12 mouse cellular contexts compared by ENCODE assay signal in the genomic region with DNA sequence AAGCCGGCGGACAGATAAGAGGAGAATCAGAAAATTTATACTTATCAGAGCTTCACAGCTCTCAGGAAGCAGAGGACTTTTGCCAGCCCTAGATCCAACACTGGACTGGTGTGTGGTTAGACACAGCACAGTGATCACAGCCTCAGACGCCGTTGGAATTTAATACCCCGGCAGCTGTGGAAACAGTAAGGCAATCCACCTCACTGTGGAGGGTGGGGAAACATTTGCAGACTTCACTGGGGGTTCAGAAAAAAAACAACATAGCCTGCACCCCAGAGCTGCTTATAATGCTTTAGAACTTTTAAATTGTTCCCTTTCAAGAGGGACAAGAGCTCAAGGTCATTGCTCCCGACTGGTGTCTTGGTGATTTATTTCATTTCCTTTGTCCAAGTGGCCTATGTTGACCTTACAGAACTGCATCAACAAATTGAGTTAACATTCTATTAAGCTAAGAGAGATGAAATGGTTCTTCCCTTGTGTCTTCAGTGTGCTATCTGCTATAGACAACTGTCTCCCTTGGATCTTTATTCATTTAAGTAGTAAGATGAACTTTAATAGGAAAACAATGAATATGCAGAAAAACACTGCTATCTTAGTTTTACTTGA.
DNase-seq lines count a peak whose midpoint lies in the region; ATAC-seq lines count a peak whose summit lies in the region.
"Had no signal": no experiment of that assay in that cellular context is flagged by ENCODE, and none has a peak within 500 bp of the region (broad histone marks: within the 10 kb centered on the region; RNA-seq: fewer than 3 reads in every experiment).

No protein-coding gene starts in this region.

- 44% methylated on average over 6 of the region's 6 CpGs for WGBS in heart, embryonic 14.5 days
- 55% methylated on average over 6 of the region's 6 CpGs for WGBS in embryonic facial prominence, embryonic 10.5 days
- WGBS in kidney, embryonic 16.5 days, result 10% methylated on average over 6 of the region's 6 CpGs

- no peaks in the 10 kb centered on the region for H3K9me3 ChIP-seq in heart, embryonic 14.5 days (ENCODE audit: control insufficient read depth, low read length)
- no peaks in the 10 kb centered on the region for H3K9me3 ChIP-seq in embryonic facial prominence, embryonic 10.5 days
- no peaks in the 10 kb centered on the region for H3K9me3 ChIP-seq in kidney, embryonic 16.5 days (ENCODE audit: low read length)
- H3K9me3 ChIP-seq: heart, embryonic 10.5 days; megakaryocyte, embryonic 14.5 days had no signal

- DNase-seq in heart, postnatal 14 days, result no peak
- peak; percentile 3 for DNase-seq in ES-CJ7 (ENCODE audit: low read depth, low spot score)
- DNase-seq in embryonic facial prominence, embryonic 10.5 days (ENCODE audit: low spot score), result peak; percentile 34
- DNase-seq in cerebellum, postnatal 4 days (ENCODE audit: low spot score in 2 of 2), result no peak
- DNase-seq in B cell, adult 2 months, result no peak
- no peak for DNase-seq in urinary bladder, adult 18-20 months (ENCODE audit: low spot score in 2 of 2)
- DNase-seq: liver, postnatal 0 days had no signal

- no peak overlapping the region for H3K4me2 ChIP-seq in heart, embryonic 14.5 days (ENCODE audit: low read length)
- 0 out of 2 replicates have a peak overlapping the region, but pooled peaks have one; percentile 8 for H3K4me2 ChIP-seq in kidney, embryonic 16.5 days (replicated peaks; ENCODE audit: low read depth, low read length)

- intact Hi-C loops in heart, postnatal 14 days (cut with DNase I), result no loop called here

- no peak overlapping the region for H3K27ac ChIP-seq in heart, embryonic 14.5 days (replicated peaks in 1 of 2; ENCODE audit: control insufficient read depth in 1 of 2, insufficient read depth in 1 of 2, low read depth in 2 of 2, low read length in 2 of 2)
- H3K27ac ChIP-seq in embryonic facial prominence, embryonic 10.5 days (replicated peaks), result no peak overlapping the region
- peak overlapping the region; percentile 22; the same call in 1 of the 2 replicates for H3K27ac ChIP-seq in kidney, embryonic 16.5 days (ENCODE audit: low read length)
- H3K27ac ChIP-seq: heart, embryonic 10.5 days; left cerebral cortex, adult 2 months had no signal

- H3K9ac ChIP-seq in heart, embryonic 14.5 days (ENCODE audit: low read length), result no peak overlapping the region
- H3K9ac ChIP-seq in kidney, embryonic 16.5 days (replicated peaks; ENCODE audit: low read length), result no peak overlapping the region
- H3K9ac ChIP-seq: liver, postnatal 0 days had no signal

- no peaks in the 10 kb centered on the region for H3K36me3 ChIP-seq in heart, embryonic 14.5 days (ENCODE audit: control insufficient read depth, insufficient read depth, low read length)
- no peaks in the 10 kb centered on the region for H3K36me3 ChIP-seq in embryonic facial prominence, embryonic 10.5 days (replicated peaks)
- H3K36me3 ChIP-seq in kidney, embryonic 16.5 days (ENCODE audit: insufficient read depth, low read length), result no peaks in the 10 kb centered on the region
- H3K36me3 ChIP-seq: heart, embryonic 10.5 days had no signal

- 0 out of 2 replicates have a peak, but pooled peaks have one; percentile 35 for ATAC-seq in heart, embryonic 14.5 days (ENCODE audit: insufficient number of reproducible peaks, insufficient read depth, low FRiP score, low read depth)
- peak; percentile 99 for ATAC-seq in kidney, embryonic 16.5 days (ENCODE audit: low FRiP score, low TSS enrichment)
- ATAC-seq: liver, postnatal 0 days had no signal

- no peaks in the 10 kb centered on the region for H3K27me3 ChIP-seq in heart, embryonic 14.5 days (ENCODE audit: control insufficient read depth, insufficient read depth, low read length)
- H3K27me3 ChIP-seq in embryonic facial prominence, embryonic 10.5 days (replicated peaks; ENCODE audit: low read depth, poor library complexity, severe bottlenecking), result no peaks in the 10 kb centered on the region
- no peaks in the 10 kb centered on the region for H3K27me3 ChIP-seq in kidney, embryonic 16.5 days (ENCODE audit: insufficient read depth, low read length)
- H3K27me3 ChIP-seq: megakaryocyte, embryonic 14.5 days had no signal

- no peak overlapping the region for H3K4me3 ChIP-seq in heart, embryonic 14.5 days (ENCODE audit: control insufficient read depth in 1 of 2, insufficient read depth in 1 of 2, low read depth in 1 of 2, low read length in 2 of 2)
- no peak overlapping the region for H3K4me3 ChIP-seq in embryonic facial prominence, embryonic 10.5 days
- no peak overlapping the region for H3K4me3 ChIP-seq in kidney, embryonic 16.5 days (ENCODE audit: low read length)
- H3K4me3 ChIP-seq: heart, embryonic 10.5 days; left cerebral cortex, adult 2 months; megakaryocyte, embryonic 14.5 days had no signal

- 0 out of 4 replicates have a peak, but pooled peaks cover 0 to 2% of the 10 kb centered on the region in 2 experiments for H3K4me1 ChIP-seq in heart, embryonic 14.5 days (ENCODE audit: control insufficient read depth in 2 of 2, insufficient read depth in 2 of 2, low read length in 2 of 2)
- H3K4me1 ChIP-seq in embryonic facial prominence, embryonic 10.5 days, result peaks cover 6% of the 10 kb centered on the region
- H3K4me1 ChIP-seq in kidney, embryonic 16.5 days (ENCODE audit: insufficient read depth, low read length), result peaks cover 8% of the 10 kb centered on the region
- H3K4me1 ChIP-seq: heart, embryonic 10.5 days; megakaryocyte, embryonic 14.5 days had no signal

Comparison
In these comparisons a context has a peak if more than half of its experiments do, and no peak if none do; other contexts are left out.
1. DNase-seq: peak in ES-CJ7 (single experiment) and embryonic facial prominence, embryonic 10.5 days (single experiment); none in heart, postnatal 14 days (0 of 2), cerebellum, postnatal 4 days (0 of 2), B cell, adult 2 months (0 of 2) and urinary bladder, adult 18-20 months (0 of 2).